Mouse (Mus musculus) hindbrain, embryonic 13.5 days (tissue): ENCODE data around the gene Stx1b. TPM values are rescaled to one million over a fixed set of nuclear protein-coding genes. Genes with fewer than 3 reads are reported as not detected.
A peak's percentile ranks its signal among the peaks of the same experiment; 100 is the strongest.

Experiments used
- ATAC-seq: fragments of 200-750 bp; cut with Nextera tagmentation; 2 replicates; pipeline ENCODE4 v1.8.0; 2017; ENCODE audit warnings: moderate TSS enrichment; ENCODE audit not compliant: low FRiP score
- H3K27ac ChIP-seq: fragments of 300-500 bp; sonication (generic); 2 replicates; pipeline ENCODE4 v1.5.1; 2015; ENCODE audit warnings: inconsistent platforms, mild to moderate bottlenecking, moderate library complexity
- H3K27me3 ChIP-seq: fragments of 300-500 bp; sonication (generic); 2 replicates; pipeline ENCODE4 v1.6.1; 2015; ENCODE audit warnings: mild to moderate bottlenecking, inconsistent platforms
- H3K36me3 ChIP-seq: fragments of 300-500 bp; sonication (generic); 2 replicates; pipeline ENCODE4 v1.6.1; 2015; ENCODE audit warnings: mild to moderate bottlenecking, inconsistent platforms
- H3K4me1 ChIP-seq: fragments of 300-500 bp; sonication (generic); replicated peaks from 2 replicates; pipeline ENCODE4 v1.6.1; 2015; ENCODE audit warnings: inconsistent platforms
- H3K4me2 ChIP-seq: fragments of 300-500 bp; sonication (generic); 2 replicates; pipeline ENCODE4 v1.6.1; 2015; ENCODE audit warnings: inconsistent platforms, mild to moderate bottlenecking, moderate library complexity
- H3K4me3 ChIP-seq: fragments of 300-500 bp; sonication (generic); 2 replicates; pipeline ENCODE4 v1.5.1; 2015; ENCODE audit warnings: mild to moderate bottlenecking, inconsistent platforms
- H3K9ac ChIP-seq: fragments of 300-500 bp; sonication (generic); 2 replicates; pipeline ENCODE4 v1.6.1; 2015; ENCODE audit warnings: mild to moderate bottlenecking, inconsistent platforms
- H3K9me3 ChIP-seq: fragments of 300-500 bp; sonication (generic); 2 replicates; pipeline ENCODE4 v1.6.1; 2016; ENCODE audit warnings: inconsistent platforms
- WGBS: fragments of 180-500 bp; shearing (Covaris S2); methylation state at CpG from one replicate; pipeline ENCODE4 v1.1.7; 2015; 5-methylcytosine and 5-hydroxymethylcytosine counted together
- polyA plus RNA-seq: library from polyadenylated mRNA; unstranded; fragments of >200 nt; fragmentation: Nextera tagmentation; extraction: Ambion mirVana; gene quantifications from 2 replicates; pipeline ENCODE4 v1.2.1, GENCODE M21; 2015

The Stx1b gene
- polyA plus RNA-seq, 1 experiment from 2014 or later: 38.7 TPM

DNA sequence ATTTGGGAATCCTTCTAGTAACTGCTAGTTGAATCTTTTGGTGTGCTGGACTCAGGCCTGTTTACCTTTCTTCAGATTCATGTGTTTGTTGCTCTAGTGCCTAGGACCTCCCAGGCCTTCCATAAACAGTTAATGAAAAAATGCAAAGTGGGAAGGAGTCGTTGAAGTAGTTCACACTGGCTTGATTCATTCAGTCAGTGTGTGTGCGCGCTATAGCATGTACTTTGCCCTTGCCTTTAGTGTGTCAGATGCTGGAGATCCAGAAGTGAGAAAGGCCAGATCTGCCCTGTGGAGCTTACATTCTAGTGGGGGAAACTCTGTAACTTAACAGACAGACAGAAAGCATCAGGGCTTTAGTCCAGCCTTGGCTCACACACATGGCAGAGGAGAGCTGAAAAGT is 63.9 kb downstream of the Stx1b start:
- H3K4me1 ChIP-seq: peaks cover 25% of the 10 kb centered on the region
- H3K4me2 ChIP-seq: no peak overlapping the region
- no peaks in the 10 kb centered on the region for H3K9me3 ChIP-seq
- no peak overlapping the region for H3K9ac ChIP-seq
- ATAC-seq: no peak
- peaks cover 81% of the 10 kb centered on the region for H3K36me3 ChIP-seq
- H3K27ac ChIP-seq: no peak overlapping the region
- no peak overlapping the region for H3K4me3 ChIP-seq
- no peaks in the 10 kb centered on the region for H3K27me3 ChIP-seq
- WGBS: 91% methylated on average over 3 of the region's 3 CpGs

GRCm38 (mm10) chr7:127759716-127760115 is 64.6 kb downstream of the Stx1b start:
- 84% methylated on average over 6 of the region's 6 CpGs for WGBS
- Histone ChIP-seq H3K9ac (0 out of 2 replicates have a peak overlapping the region, but pooled peaks have one; percentile 13), H3K36me3 (peaks cover 81% of the 10 kb centered on the region)

More at GRCm38 (mm10) chr7:127759716-127760115, 64.6 kb downstream of the Stx1b start:
- no peaks in the 10 kb centered on the region for H3K27me3 ChIP-seq
- no peak overlapping the region for H3K4me2 ChIP-seq
- H3K4me1 ChIP-seq: peaks cover 31% of the 10 kb centered on the region
- H3K4me3 ChIP-seq: no peak overlapping the region
- no peak for ATAC-seq
- H3K9me3 ChIP-seq: no peaks in the 10 kb centered on the region
- no peak overlapping the region for H3K27ac ChIP-seq

Other genes with a start within 250 kb of the Stx1b start
- 10.7 and 13.0 TPM in 2 replicates for gene Ccdc189, start 236.0 kb downstream of the Stx1b start, polyA plus RNA-seq
- gene Rnf40, start 235.8 kb downstream of the Stx1b start, polyA plus RNA-seq: 49.9 and 50.5 TPM in 2 replicates
- gene Zfp629, start 208.8 kb downstream of the Stx1b start, polyA plus RNA-seq: 22.2 and 25.0 TPM in 2 replicates
- gene Bcl7c, start 115.6 kb downstream of the Stx1b start, polyA plus RNA-seq: 47.0 and 50.8 TPM in 2 replicates
- 2.8 and 3.3 TPM in 2 replicates for gene Ctf1, start 111.8 kb downstream of the Stx1b start, polyA plus RNA-seq
- gene Ctf2, start 92.4 kb downstream of the Stx1b start, polyA plus RNA-seq: 0.18 TPM in 1 of 2 replicates, not detected in the other
- 9.0 and 9.3 TPM in 2 replicates for gene Fbxl19, start 80.0 kb downstream of the Stx1b start, polyA plus RNA-seq
- gene Orai3, start 54.7 kb downstream of the Stx1b start, polyA plus RNA-seq: 8.0 and 9.1 TPM in 2 replicates
- gene Setd1a, start 47.9 kb downstream of the Stx1b start, polyA plus RNA-seq: 17.8 and 20.9 TPM in 2 replicates
- gene Gm49388, start 38.9 kb downstream of the Stx1b start, polyA plus RNA-seq: not detected in 2 replicates
- gene Hsd3b7, start 23.9 kb downstream of the Stx1b start, polyA plus RNA-seq: 9.6 TPM in 2 replicates
- 22.2 and 24.3 TPM in 2 replicates for gene Stx4a, start 255 bp downstream of the Stx1b start, polyA plus RNA-seq
- gene Zfp646, start 51.7 kb upstream of the Stx1b start, polyA plus RNA-seq: 11.0 TPM in 2 replicates
- gene Zfp668, start 52.3 kb upstream of the Stx1b start, polyA plus RNA-seq: 37.9 and 39.3 TPM in 2 replicates
- 0.58 and 0.82 TPM in 2 replicates for gene Prss53, start 66.4 kb upstream of the Stx1b start, polyA plus RNA-seq
- 0.61 TPM in 1 of 2 replicates, not detected in the other for gene Gm21974, start 70.9 kb upstream of the Stx1b start, polyA plus RNA-seq
- gene Vkorc1, start 71.1 kb upstream of the Stx1b start, polyA plus RNA-seq: 67.6 and 71.1 TPM in 2 replicates
- gene Bckdk, start 79.5 kb upstream of the Stx1b start, polyA plus RNA-seq: 59.7 and 66.8 TPM in 2 replicates
- gene Kat8, start 88.0 kb upstream of the Stx1b start, polyA plus RNA-seq: 47.1 and 50.9 TPM in 2 replicates
- 0.26 and 0.30 TPM in 2 replicates for gene Prss8, start 105.6 kb upstream of the Stx1b start, polyA plus RNA-seq
- 11.8 and 13.3 TPM in 2 replicates for gene Prss36, start 122.2 kb upstream of the Stx1b start, polyA plus RNA-seq
- gene Fus, start 142.9 kb upstream of the Stx1b start, polyA plus RNA-seq: 397 and 402 TPM in 2 replicates
- 6.5 and 8.2 TPM in 2 replicates for gene Pycard, start 169.3 kb upstream of the Stx1b start, polyA plus RNA-seq
- gene Trim72, start 179.4 kb upstream of the Stx1b start, polyA plus RNA-seq: 0.13 TPM in 1 of 2 replicates, not detected in the other
- gene Itgam, start 238.1 kb upstream of the Stx1b start, polyA plus RNA-seq: 1.1 and 1.4 TPM in 2 replicates
- gene Gm49368, start 238.1 kb upstream of the Stx1b start, polyA plus RNA-seq: not detected in 2 replicates